Mouse (Mus musculus) ES-Bruce4 (cell line): ENCODE data around the gene Gm47996. TPM values are rescaled to one million over a fixed set of nuclear protein-coding genes. Genes with fewer than 3 reads are reported as not detected.

Experiments
- H3K27ac ChIP-seq: 2 replicates; pipeline ENCODE4 v1.5.1; 2012; ENCODE audit warnings: low read length, inconsistent platforms; ENCODE audit not compliant: insufficient read depth
- H3K27me3 ChIP-seq: 2 replicates; pipeline ENCODE4 v1.6.1; 2012; ENCODE audit warnings: mild to moderate bottlenecking, low read length, inconsistent platforms; ENCODE audit not compliant: control insufficient read depth, poor library complexity, insufficient read depth, severe bottlenecking
- H3K36me3 ChIP-seq: 2 replicates; pipeline ENCODE4 v1.6.1; 2012; ENCODE audit warnings: inconsistent platforms, mild to moderate bottlenecking, low read length, moderate library complexity; ENCODE audit not compliant: control insufficient read depth, poor library complexity, insufficient read depth, severe bottlenecking
- H3K4me1 ChIP-seq: one replicate; pipeline ENCODE4 v1.8.1; 2011; ENCODE audit warnings: low read length; ENCODE audit not compliant: control insufficient read depth, insufficient read depth
- H3K4me3 ChIP-seq: 2 replicates; pipeline ENCODE4 v1.5.1; 2011; ENCODE audit warnings: low read depth, mild to moderate bottlenecking, low read length
- H3K9ac ChIP-seq: 2 replicates; pipeline ENCODE4 v1.6.1; 2012; ENCODE audit warnings: low read depth, mild to moderate bottlenecking, inconsistent platforms; ENCODE audit not compliant: poor library complexity, severe bottlenecking
- H3K9me3 ChIP-seq: replicated peaks from 2 replicates; pipeline ENCODE4 v1.6.1; 2012; ENCODE audit warnings: mild to moderate bottlenecking, low read length, inconsistent platforms; ENCODE audit not compliant: control insufficient read depth, poor library complexity, insufficient read depth, severe bottlenecking
- CTCF ChIP-seq: IDR thresholded peaks from one replicate; pipeline ENCODE4 v1.8.1; 2011; ENCODE audit warnings: low read depth, low read length
- EP300 ChIP-seq: IDR thresholded peaks from 2 replicates; pipeline ENCODE4 v1.6.1; 2011; ENCODE audit warnings: low read depth, low read length; ENCODE audit not compliant: insufficient read depth
- POLR2A ChIP-seq: IDR thresholded peaks from one replicate; pipeline ENCODE4 v1.8.1; 2011; ENCODE audit warnings: low read length; ENCODE audit not compliant: insufficient read depth
- polyA plus RNA-seq: library from polyadenylated mRNA; stranded (reverse); fragments of >200 nt; gene quantifications from 2 replicates; pipeline ENCODE4 v1.2.4, GENCODE M21; 2011; ENCODE audit warnings: low read depth; ENCODE audit not compliant: missing spikeins, insufficient read depth, insufficient read length

Gm47996 gene
- polyA plus RNA-seq, 1 experiment: not detected

GRCm38 (mm10) chr1:151233756-151234155 is 23.8 kb downstream of the Gm47996 start:
- Histone ChIP-seq H3K27ac (no peak overlapping the region), H3K36me3 (no peaks in the 10 kb centered on the region), H3K4me1 (peaks cover 2% of the 10 kb centered on the region), H3K27me3 (no peaks in the 10 kb centered on the region), H3K9ac (no peak overlapping the region), H3K9me3 (no peaks in the 10 kb centered on the region), H3K4me3 (no peak overlapping the region)
- TF ChIP-seq CTCF (no peak), POLR2A (no peak), EP300 (no peak)

GRCm38 (mm10) chr1:151235574-151235973 is 25.6 kb downstream of the Gm47996 start:
- Histone ChIP-seq H3K4me1 (peaks cover 2% of the 10 kb centered on the region), H3K36me3 (no peaks in the 10 kb centered on the region), H3K9me3 (no peaks in the 10 kb centered on the region), H3K27ac (no peak overlapping the region), H3K9ac (no peak overlapping the region), H3K27me3 (no peaks in the 10 kb centered on the region), H3K4me3 (no peak overlapping the region)
- TF ChIP-seq CTCF (no peak), EP300 (no peak), POLR2A (no peak)

GRCm38 (mm10) chr1:151236141-151236930 is 26.4 kb downstream of the Gm47996 start:
- no peaks in the 10 kb centered on the region for H3K36me3 ChIP-seq
- no peaks in the 10 kb centered on the region for H3K9me3 ChIP-seq
- no peak overlapping the region for H3K9ac ChIP-seq
- no peak for TF ChIP-seq CTCF
- TF ChIP-seq POLR2A: no peak
- no peak for TF ChIP-seq EP300
- H3K4me3 ChIP-seq: no peak overlapping the region
- H3K27me3 ChIP-seq: no peaks in the 10 kb centered on the region
- peaks cover 2% of the 10 kb centered on the region for H3K4me1 ChIP-seq
- H3K27ac ChIP-seq: no peak overlapping the region

GRCm38 (mm10) chr1:151237780-151238179 is 27.8 kb downstream of the Gm47996 start:
- no peaks in the 10 kb centered on the region for H3K27me3 ChIP-seq
- TF ChIP-seq EP300 (no peak), POLR2A (no peak), CTCF (no peak)
- no peaks in the 10 kb centered on the region for H3K9me3 ChIP-seq
- H3K36me3 ChIP-seq: no peaks in the 10 kb centered on the region
- no peak overlapping the region for H3K9ac ChIP-seq
- no peak overlapping the region for H3K4me3 ChIP-seq
- H3K4me1 ChIP-seq: peaks cover 2% of the 10 kb centered on the region
- no peak overlapping the region for H3K27ac ChIP-seq

- H3K36me3 ChIP-seq: no peaks in the 10 kb centered on the region
- H3K27ac ChIP-seq: no peak overlapping the region
- TF ChIP-seq CTCF (no peak), POLR2A (no peak), EP300 (no peak)
- no peaks in the 10 kb centered on the region for H3K4me1 ChIP-seq
- H3K9me3 ChIP-seq: no peaks in the 10 kb centered on the region
- no peak overlapping the region for H3K9ac ChIP-seq
- H3K4me3 ChIP-seq: no peak overlapping the region
- no peaks in the 10 kb centered on the region; the same call in 1 of the 2 replicates for H3K27me3 ChIP-seq
Measured at GRCm38 (mm10) chr1:151243332-151243731, 33.4 kb downstream of the Gm47996 start.

- Histone ChIP-seq H3K4me3 (no peak overlapping the region), H3K36me3 (no peaks in the 10 kb centered on the region), H3K27ac (no peak overlapping the region), H3K9ac (no peak overlapping the region), H3K4me1 (no peaks in the 10 kb centered on the region), H3K9me3 (no peaks in the 10 kb centered on the region), H3K27me3 (no peaks in the 10 kb centered on the region; the same call in 1 of the 2 replicates)
- TF ChIP-seq EP300: no peak
- TF ChIP-seq POLR2A: no peak
- no peak for TF ChIP-seq CTCF
Measured at GRCm38 (mm10) chr1:151244013-151244412, 34.1 kb downstream of the Gm47996 start.
